Mouse (Mus musculus) midbrain, embryonic 13.5 days (tissue): ENCODE measurements around the gene Taf8. TPM values are rescaled to one million over a fixed set of nuclear protein-coding genes. Genes with fewer than 3 reads are reported as not detected.

Source experiments
- ATAC-seq: fragments of 200-750 bp; cut with Nextera tagmentation; 2 replicates; pipeline ENCODE4 v1.8.0; 2017; ENCODE audit warnings: mild to moderate bottlenecking, moderate TSS enrichment, moderate library complexity
- H3K27ac ChIP-seq: fragments of 300-500 bp; sonication (generic); 2 replicates; pipeline ENCODE4 v1.5.1; 2015; ENCODE audit warnings: inconsistent platforms, mild to moderate bottlenecking, moderate library complexity
- H3K27me3 ChIP-seq: fragments of 300-500 bp; sonication (generic); 2 replicates; pipeline ENCODE4 v1.6.1; 2015; ENCODE audit warnings: mild to moderate bottlenecking, inconsistent platforms
- H3K36me3 ChIP-seq: fragments of 300-500 bp; sonication (generic); 2 replicates; pipeline ENCODE4 v1.6.1; 2015; ENCODE audit warnings: mild to moderate bottlenecking, inconsistent platforms
- H3K4me1 ChIP-seq: fragments of 300-500 bp; sonication (generic); replicated peaks from 2 replicates; pipeline ENCODE4 v1.6.1; 2015; ENCODE audit warnings: inconsistent platforms
- H3K4me2 ChIP-seq: fragments of 300-500 bp; sonication (generic); replicated peaks from 2 replicates; pipeline ENCODE4 v1.6.1; 2015; ENCODE audit warnings: moderate library complexity, mild to moderate bottlenecking, inconsistent platforms
- H3K4me3 ChIP-seq: fragments of 300-500 bp; sonication (generic); replicated peaks from 2 replicates; pipeline ENCODE4 v1.5.1; 2015; ENCODE audit warnings: mild to moderate bottlenecking, inconsistent platforms
- H3K9ac ChIP-seq: fragments of 300-500 bp; sonication (generic); replicated peaks from 2 replicates; pipeline ENCODE4 v1.6.1; 2015; ENCODE audit warnings: mild to moderate bottlenecking, inconsistent platforms
- H3K9me3 ChIP-seq: fragments of 300-500 bp; sonication (generic); 2 replicates; pipeline ENCODE4 v1.6.1; 2016; ENCODE audit warnings: mild to moderate bottlenecking, inconsistent platforms
- WGBS: fragments of 180-500 bp; shearing (Covaris S2); methylation state at CpG from one replicate; pipeline ENCODE4 v1.1.7; 2015; 5-methylcytosine and 5-hydroxymethylcytosine counted together
- polyA plus RNA-seq: library from polyadenylated mRNA; unstranded; fragments of >200 nt; fragmentation: Nextera tagmentation; extraction: Ambion mirVana; gene quantifications from 2 replicates; pipeline ENCODE4 v1.2.1, GENCODE M21; 2015

Taf8 gene
- polyA plus RNA-seq, 1 experiment from 2014 or later, result 27.3 TPM

DNA sequence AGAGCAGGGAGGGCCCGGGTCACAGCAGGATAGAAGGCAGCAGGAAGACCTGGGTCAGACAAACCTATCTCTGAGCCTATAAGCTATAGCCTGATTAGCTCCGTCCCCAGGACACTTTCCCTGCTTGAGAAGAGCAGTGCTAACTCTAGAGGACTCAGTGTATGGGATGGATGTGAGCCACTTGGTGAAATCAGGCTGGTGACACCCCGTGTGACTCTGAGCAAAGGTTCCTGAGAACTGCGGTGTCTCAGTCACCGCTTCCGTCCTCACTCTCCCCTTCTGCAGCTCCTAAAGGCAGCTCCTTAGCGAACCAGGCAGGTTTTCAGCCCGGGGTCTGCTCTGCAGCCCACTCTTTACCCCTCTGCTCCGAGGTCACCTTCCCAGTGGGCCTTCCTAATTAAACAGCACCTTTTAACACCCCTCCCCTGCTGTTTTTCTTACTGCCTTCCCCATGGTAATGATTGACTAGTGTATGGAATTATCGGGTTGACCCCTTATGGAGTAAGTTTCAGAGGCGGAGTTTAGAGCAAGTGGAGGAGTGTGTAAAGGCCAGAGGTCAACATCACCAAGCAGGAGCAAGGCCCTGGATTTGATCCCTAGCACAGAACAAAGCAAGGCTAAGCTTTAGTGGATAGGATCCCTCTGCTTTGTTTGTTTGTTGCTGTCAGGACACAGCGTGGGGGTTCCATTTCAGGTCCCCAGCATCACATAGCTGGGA, 37.7 kb downstream of the Taf8 start:
- Histone ChIP-seq H3K9ac (no peak overlapping the region), H3K4me2 (no peak overlapping the region), H3K4me3 (no peak overlapping the region), H3K27me3 (peaks cover 49% of the 10 kb centered on the region), H3K36me3 (no peaks in the 10 kb centered on the region), H3K27ac (no peak overlapping the region), H3K9me3 (no peaks in the 10 kb centered on the region), H3K4me1 (peaks cover 4% of the 10 kb centered on the region; the same call in 1 of the 2 replicates)
- WGBS, result 41% methylated on average over 12 of the region's 12 CpGs
- no peak for ATAC-seq

DNA sequence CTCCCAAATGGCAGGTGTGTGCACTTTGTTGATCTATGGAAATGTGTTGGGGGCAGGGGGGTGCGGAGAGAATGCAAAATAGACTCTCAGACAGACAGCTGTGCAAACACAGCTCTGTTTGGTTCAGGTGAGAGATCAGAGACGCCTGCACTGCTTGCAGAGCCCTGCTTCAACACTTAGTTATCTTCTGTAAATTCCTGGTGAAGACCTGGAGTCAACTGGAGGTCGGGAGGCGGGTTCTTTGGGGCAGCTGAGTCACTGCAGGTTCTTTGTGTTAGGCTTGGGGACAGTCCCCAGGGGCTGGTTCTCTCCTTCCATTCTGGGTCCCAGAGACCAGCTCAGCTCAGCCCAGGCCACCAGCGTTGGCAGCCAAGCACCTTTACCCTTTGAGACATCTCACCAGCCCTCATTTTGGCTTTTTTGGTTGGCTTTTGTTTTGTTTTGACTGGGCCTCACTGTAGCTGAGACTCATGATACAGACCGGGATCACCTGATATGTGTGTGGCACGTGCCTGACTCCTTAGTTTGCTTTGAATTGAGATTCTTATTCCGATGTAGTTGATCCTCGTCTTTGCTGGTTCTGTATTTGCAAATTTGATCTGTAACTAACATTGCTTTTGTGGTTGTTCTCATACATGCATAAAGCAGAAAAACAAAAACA, 39.2 kb downstream of the Taf8 start:
- H3K9me3 ChIP-seq, result no peaks in the 10 kb centered on the region
- WGBS, result 54% methylated on average over 9 of the region's 9 CpGs
- H3K4me2 ChIP-seq, result no peak overlapping the region
- peaks cover 34% of the 10 kb centered on the region for H3K27me3 ChIP-seq
- no peaks in the 10 kb centered on the region for H3K36me3 ChIP-seq
- no peak overlapping the region for H3K27ac ChIP-seq
- no peak for ATAC-seq
- no peaks in the 10 kb centered on the region for H3K4me1 ChIP-seq
- H3K4me3 ChIP-seq, result no peak overlapping the region
- no peak overlapping the region for H3K9ac ChIP-seq

DNA sequence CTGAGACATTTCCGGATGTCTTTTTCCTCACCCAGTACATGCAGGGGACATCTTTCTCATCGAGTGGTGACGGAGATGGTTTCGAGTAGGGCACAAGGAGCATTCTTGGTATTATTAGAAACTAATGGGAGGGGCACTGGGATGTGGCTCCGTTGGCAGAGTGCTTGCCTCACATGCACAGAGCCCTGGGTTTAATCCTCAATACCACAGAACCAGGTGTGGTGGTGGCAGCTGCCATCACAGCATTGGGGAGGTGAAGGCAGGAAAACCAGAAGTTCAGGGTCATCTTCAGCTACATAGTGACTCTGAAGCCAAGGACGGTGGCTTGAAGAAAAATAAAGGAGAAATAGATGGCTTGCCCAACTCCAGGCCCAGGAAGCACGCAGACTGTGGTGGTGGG, 39.9 kb downstream of the Taf8 start:
- WGBS, result 80% methylated on average over 7 of the region's 7 CpGs
- no peak overlapping the region for H3K4me2 ChIP-seq
- no peak for ATAC-seq

DNA sequence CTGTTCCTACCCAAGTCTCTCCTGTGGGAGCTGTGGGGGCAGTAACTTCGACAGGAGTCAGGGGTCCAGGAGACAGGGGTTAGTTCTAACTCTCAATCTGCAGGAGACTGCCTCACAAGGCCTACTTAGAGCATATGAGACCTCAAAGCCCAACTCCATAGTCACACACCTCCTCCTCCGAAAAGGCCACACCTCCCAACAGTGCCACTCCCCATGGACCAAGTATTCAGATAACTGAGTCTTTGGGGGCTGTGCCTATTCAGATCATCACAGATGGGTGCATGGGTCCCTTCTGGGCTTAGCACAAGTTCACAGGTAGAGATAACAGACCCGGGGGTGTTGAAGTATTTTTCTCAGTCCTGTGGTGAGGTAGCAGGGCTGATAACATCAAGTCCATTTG, 40.4 kb downstream of the Taf8 start:
- WGBS, result 75% methylated on average over 3 of the region's 3 CpGs

More for the DNA sequence above, 39.9 kb downstream of the Taf8 start:
- no peaks in the 10 kb centered on the region for H3K36me3 ChIP-seq
- H3K27ac ChIP-seq, result no peak overlapping the region
- no peak overlapping the region for H3K9ac ChIP-seq
- H3K4me1 ChIP-seq, result no peaks in the 10 kb centered on the region
- H3K4me3 ChIP-seq, result no peak overlapping the region
- H3K27me3 ChIP-seq, result peaks cover 27% of the 10 kb centered on the region
- no peaks in the 10 kb centered on the region for H3K9me3 ChIP-seq

DNA sequence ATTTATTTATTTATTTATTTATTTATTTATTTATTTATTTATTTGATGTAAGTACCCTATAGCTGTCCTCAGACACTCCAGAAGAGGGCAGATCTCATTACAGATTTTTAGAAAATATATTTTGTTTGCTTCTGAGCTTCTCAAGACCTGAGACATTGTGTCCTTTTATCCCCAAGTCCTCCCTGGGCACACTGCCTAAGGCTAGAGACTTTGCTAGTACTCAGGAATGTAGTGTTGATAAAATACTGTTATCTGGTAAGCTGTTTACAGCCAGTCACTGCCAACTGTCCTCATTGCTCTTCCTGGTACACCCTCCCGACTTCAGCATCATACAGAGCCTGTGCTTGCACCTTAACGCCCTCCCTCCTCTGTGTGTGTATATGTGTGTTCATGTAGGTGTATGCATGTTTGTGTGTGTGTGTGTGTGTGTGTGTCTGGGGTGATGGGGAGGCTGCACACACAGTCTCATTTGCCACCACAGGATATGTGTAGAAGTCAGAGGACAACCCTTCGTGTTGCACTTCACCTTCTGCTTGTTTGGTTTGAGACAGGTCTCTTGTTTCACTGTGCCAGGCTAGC, 42.7 kb downstream of the Taf8 start:
- H3K9ac ChIP-seq, result no peak overlapping the region
- H3K4me2 ChIP-seq, result no peak overlapping the region
- ATAC-seq, result no peak
- peaks cover 6% of the 10 kb centered on the region; the same call in 1 of the 2 replicates for H3K27me3 ChIP-seq
- no peaks in the 10 kb centered on the region for H3K4me1 ChIP-seq
- H3K27ac ChIP-seq, result no peak overlapping the region
- no peaks in the 10 kb centered on the region for H3K9me3 ChIP-seq
- H3K4me3 ChIP-seq, result no peak overlapping the region
- H3K36me3 ChIP-seq, result no peaks in the 10 kb centered on the region
- 90% methylated on average over 3 of the region's 3 CpGs for WGBS

More for the DNA sequence above, 40.4 kb downstream of the Taf8 start:
- Histone ChIP-seq H3K4me2 (no peak overlapping the region), H3K36me3 (no peaks in the 10 kb centered on the region), H3K27me3 (peaks cover 22% of the 10 kb centered on the region), H3K4me3 (no peak overlapping the region), H3K9ac (no peak overlapping the region), H3K9me3 (no peaks in the 10 kb centered on the region), H3K4me1 (no peaks in the 10 kb centered on the region), H3K27ac (no peak overlapping the region)
- ATAC-seq, result no peak

DNA sequence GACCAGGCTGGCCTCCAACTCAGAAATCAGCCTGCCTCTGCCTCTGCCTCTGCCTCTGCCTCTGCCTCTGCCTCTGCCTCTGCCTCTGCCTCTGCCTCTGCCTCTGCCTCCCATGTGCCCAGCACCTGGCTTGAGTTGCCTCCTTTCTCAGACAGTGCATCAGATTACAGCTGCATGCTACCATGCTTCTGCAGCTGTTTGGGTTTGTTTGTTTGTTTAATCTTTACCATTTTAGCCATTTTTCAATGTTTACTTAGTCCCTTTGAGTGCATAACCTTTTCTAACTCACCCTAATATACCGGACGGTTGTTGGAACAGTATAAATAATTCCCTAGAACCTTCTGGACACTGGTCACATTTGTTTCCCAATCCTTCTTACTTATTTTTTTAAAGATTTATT, 43.2 kb downstream of the Taf8 start:
- Histone ChIP-seq H3K4me3 (no peak overlapping the region), H3K4me2 (no peak overlapping the region)
- 95% methylated on average over 2 of the region's 2 CpGs for WGBS

DNA sequence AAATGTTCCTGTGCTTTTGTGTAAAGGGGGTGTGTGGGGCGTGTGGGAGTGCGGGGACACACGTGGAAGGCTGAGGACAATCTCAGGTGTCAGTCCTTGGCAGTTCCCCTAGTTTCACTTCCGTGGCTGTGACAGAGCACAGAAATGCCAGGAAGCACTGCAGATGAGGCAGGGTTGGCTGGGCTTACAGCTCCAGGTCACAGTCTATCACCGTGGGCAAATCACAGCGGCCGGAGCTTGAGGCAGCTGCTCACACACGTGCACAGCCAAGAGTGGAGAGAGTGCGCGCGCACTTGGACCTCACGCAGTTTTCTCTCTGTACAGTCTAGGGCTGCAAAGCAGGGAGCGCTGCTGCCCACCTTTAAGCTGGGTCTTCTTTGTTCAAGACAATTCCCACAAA, 43.8 kb downstream of the Taf8 start:
- Histone ChIP-seq H3K9ac (no peak overlapping the region), H3K9me3 (no peaks in the 10 kb centered on the region), H3K4me3 (no peak overlapping the region), H3K36me3 (no peaks in the 10 kb centered on the region), H3K4me1 (no peaks in the 10 kb centered on the region), H3K27ac (no peak overlapping the region), H3K4me2 (no peak overlapping the region), H3K27me3 (0 out of 2 replicates have a peak, but pooled peaks cover 2% of the 10 kb centered on the region)
- no peak for ATAC-seq
- WGBS, result 86% methylated on average over 13 of the region's 13 CpGs

More for the DNA sequence above, 43.2 kb downstream of the Taf8 start:
- no peaks in the 10 kb centered on the region for H3K36me3 ChIP-seq
- no peaks in the 10 kb centered on the region for H3K4me1 ChIP-seq
- no peak for ATAC-seq
- no peak overlapping the region for H3K9ac ChIP-seq
- no peak overlapping the region for H3K27ac ChIP-seq
- no peaks in the 10 kb centered on the region for H3K9me3 ChIP-seq
- H3K27me3 ChIP-seq, result peaks cover 3% of the 10 kb centered on the region; the same call in 1 of the 2 replicates

DNA sequence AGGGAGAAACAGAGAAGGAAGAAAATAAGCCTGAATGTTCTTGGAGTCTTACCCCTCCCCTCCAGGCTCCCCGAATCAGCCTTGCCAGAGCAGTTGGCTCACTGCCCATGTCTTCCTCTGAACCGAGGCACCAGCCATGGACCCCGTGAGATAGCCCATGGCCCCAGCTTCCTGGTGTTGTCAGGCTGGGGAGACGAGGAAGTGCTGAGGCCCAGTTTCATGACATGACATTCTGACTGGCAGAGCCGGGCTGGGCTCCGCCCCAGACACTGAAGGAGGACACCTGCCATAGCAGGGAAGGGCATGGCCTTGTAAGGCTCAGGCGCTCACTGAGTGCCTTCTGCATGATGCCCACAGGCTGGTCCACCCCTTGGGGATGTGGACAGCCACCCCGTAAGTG, 47.4 kb downstream of the Taf8 start:
- Histone ChIP-seq H3K9ac (no peak overlapping the region), H3K36me3 (no peaks in the 10 kb centered on the region), H3K27me3 (no peaks in the 10 kb centered on the region), H3K9me3 (no peaks in the 10 kb centered on the region), H3K4me3 (no peak overlapping the region), H3K27ac (no peak overlapping the region), H3K4me2 (no peak overlapping the region), H3K4me1 (no peaks in the 10 kb centered on the region)
- 74% methylated on average over 8 of the region's 8 CpGs for whole genome bisulfite sequencing
- no peak for ATAC-seq

DNA sequence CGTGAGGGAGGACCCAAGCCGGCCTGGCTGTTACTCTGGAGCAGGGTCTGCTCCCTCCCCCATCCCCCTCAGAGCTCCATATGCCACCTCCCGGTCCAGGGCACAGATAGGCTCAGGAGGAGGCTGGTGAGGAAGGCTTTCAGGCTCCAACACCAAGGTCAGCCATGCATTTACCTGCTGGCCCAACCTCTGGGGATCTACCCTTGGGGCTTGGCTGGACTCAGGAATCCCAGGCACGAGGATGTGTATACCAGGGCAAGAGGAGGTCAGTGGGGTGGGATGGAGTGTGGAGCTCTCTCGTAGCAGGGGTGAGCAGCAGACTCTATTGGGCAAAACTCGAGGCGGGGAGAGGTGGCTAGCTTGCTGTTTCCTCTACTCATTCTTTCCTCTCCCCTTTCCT, 49.2 kb downstream of the Taf8 start:
- WGBS, result 58% methylated on average over 7 of the region's 7 CpGs
- Histone ChIP-seq H3K27ac (no peak overlapping the region), H3K4me1 (no peaks in the 10 kb centered on the region)

DNA sequence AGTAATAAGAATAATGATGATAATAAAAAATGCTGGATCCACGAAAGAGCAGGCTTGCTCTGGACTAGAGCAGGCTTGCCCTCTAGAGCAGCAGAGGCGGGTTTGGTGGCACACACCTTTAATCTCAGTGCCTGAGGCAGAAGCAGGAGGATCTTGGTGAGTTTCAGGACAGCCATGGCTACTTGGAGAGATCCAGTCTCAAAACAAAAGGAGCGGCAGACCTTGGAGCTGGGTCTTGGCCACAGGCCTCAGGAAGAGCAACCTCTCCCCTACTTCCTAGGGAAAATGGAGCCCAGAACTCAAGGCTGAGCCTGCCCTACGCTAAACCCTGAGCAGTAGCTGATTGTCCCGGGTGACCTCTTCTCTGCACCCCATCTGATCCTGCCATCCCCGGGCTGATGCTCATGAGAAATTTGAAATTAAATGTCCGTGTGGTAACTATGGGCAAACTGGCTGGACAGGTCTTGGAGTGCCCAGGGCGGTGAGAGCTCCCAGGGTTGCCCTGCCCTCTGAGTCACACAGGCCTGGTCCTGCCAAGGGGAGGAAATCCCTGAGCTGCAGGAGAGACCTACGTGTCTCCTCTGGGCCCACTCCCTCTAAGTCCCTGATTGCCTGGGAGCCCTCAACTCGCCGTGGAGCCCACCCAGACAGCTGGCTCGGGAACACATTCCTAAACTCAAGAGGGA, 51.1 kb downstream of the Taf8 start:
- WGBS, result 81% methylated on average over 12 of the region's 12 CpGs
- Histone ChIP-seq H3K4me3 (no peak overlapping the region), H3K9me3 (no peaks in the 10 kb centered on the region), H3K36me3 (no peaks in the 10 kb centered on the region), H3K27ac (no peak overlapping the region), H3K9ac (no peak overlapping the region), H3K27me3 (no peaks in the 10 kb centered on the region), H3K4me1 (no peaks in the 10 kb centered on the region), H3K4me2 (no peak overlapping the region)
- no peak for ATAC-seq

More for the DNA sequence above, 49.2 kb downstream of the Taf8 start:
- Histone ChIP-seq H3K4me2 (no peak overlapping the region), H3K4me3 (no peak overlapping the region), H3K9me3 (no peaks in the 10 kb centered on the region), H3K27me3 (no peaks in the 10 kb centered on the region), H3K9ac (no peak overlapping the region), H3K36me3 (no peaks in the 10 kb centered on the region)
- no peak for ATAC-seq

DNA sequence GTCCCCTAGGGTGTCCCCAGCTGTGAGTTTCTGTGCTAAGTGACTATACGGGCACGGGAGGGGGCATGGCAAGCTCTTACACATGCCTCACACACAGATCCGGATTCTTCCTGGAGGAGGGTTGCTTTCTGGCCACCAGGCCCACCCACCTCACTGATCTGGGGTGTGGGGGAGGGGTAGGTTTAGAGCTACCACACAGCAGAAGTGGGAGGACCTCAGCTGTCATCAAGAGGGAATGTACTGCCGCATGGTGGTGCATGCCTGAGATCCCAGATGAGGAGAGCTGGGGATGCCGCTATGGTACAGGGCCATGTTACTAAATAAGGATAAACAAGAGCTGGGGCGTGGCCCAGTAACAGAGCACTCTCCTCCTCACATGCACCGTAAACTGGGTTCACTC, 51.9 kb downstream of the Taf8 start:
- Histone ChIP-seq H3K9me3 (no peaks in the 10 kb centered on the region), H3K27me3 (no peaks in the 10 kb centered on the region), H3K36me3 (no peaks in the 10 kb centered on the region), H3K4me2 (no peak overlapping the region), H3K4me1 (no peaks in the 10 kb centered on the region), H3K27ac (no peak overlapping the region), H3K4me3 (no peak overlapping the region), H3K9ac (no peak overlapping the region)
- WGBS, result 34% methylated on average over 7 of the region's 7 CpGs
- no peak for ATAC-seq

DNA sequence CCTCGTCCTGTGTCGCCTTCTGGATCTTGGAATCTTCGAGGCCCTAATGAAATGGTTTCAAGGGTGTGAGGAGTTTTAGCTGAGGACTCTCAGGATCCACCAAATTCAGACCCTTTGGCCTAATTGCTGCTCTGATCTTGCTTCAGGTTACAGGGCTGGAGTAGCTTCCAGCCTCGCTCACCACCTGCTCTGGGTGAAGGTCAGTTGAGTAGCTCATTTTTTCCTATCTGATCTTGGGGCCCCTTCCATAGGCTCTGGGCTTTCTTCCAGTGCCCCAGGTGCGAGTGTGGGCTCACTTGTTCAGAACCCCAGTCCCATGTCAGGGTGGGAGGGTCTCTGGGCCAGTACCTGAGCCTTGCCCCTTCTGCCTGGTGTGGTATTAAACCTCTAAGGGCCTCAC, 52.7 kb downstream of the Taf8 start:
- 78% methylated on average over 5 of the region's 5 CpGs for WGBS
- no peak for ATAC-seq
- Histone ChIP-seq H3K4me3 (no peak overlapping the region), H3K4me1 (no peaks in the 10 kb centered on the region), H3K4me2 (no peak overlapping the region), H3K9ac (no peak overlapping the region), H3K27ac (no peak overlapping the region), H3K27me3 (no peaks in the 10 kb centered on the region), H3K9me3 (no peaks in the 10 kb centered on the region), H3K36me3 (no peaks in the 10 kb centered on the region)
